ENCODE assay signal across 7 mouse cellular contexts in the genomic region with DNA sequence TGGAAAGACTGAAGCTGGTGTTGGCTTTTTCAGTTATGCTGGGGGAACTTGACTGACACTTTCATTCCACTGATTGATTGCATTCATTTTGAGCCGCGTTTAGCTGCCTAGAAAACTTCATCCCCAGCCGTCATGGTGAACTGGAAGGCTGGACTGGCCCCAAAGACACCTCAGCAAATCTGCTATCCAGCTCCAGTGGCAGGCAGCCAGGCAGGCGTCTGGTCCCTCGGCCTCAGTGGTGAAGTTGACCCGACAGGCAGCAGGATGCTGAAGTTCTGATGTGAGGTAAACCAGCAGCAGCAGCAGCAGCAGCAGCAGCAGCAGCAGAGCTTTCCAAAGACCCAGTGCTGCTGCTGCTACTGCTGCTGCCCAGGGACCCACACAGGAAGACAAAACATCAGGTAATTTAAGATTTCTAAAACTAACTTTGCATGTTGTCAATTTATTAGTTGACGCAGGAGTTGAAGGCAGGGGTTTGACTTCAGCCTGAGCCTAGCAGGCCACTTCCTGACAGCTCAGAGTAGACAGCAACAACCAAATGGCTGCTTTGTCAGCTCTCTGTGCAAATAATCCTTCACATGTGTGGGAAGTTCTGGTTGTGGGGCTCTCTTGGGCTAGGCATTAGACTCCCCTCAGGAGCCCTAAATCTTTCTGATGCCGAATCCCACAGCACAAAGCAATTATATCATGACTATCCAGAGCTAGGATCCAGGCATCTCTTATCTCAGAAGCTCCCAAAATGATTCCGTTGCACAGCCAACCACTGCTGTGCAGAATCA.
A peak's percentile ranks its signal among the peaks of the same experiment; 100 is the strongest.
DNase-seq lines count a peak whose midpoint lies in the region; ATAC-seq and TF ChIP-seq lines count a peak whose summit lies in the region.

No protein-coding gene starts in this region.

- no peaks in the 10 kb centered on the region for H3K27me3 ChIP-seq in kidney, postnatal 0 days (ENCODE audit: insufficient read depth, low read length)
- no peaks in the 10 kb centered on the region for H3K27me3 ChIP-seq in stomach, embryonic 15.5 days (replicated peaks)

- H3K4me3 ChIP-seq in kidney, postnatal 0 days (replicated peaks; ENCODE audit: low read depth, low read length): no peak overlapping the region
- no peak overlapping the region for H3K4me3 ChIP-seq in stomach, embryonic 15.5 days (replicated peaks)

- 40% methylated on average over 9 of the region's 9 CpGs for WGBS in kidney, postnatal 0 days
- WGBS in stomach, embryonic 15.5 days: 50% methylated on average over 9 of the region's 9 CpGs

- DNase-seq in ovary, postnatal 36 days (ENCODE audit: low spot score): peak; percentile 7
- no peak for DNase-seq in ovary, adult 18-20 months (ENCODE audit: low spot score)
- DNase-seq in gastrocnemius, postnatal 36 days: peak; percentile 13
- DNase-seq in kidney, postnatal 0 days (ENCODE audit: low spot score): peak; percentile 25
- no peak for DNase-seq in urinary bladder, postnatal 4 days (ENCODE audit: low spot score in 2 of 2)
- no peak for DNase-seq in frontal cortex, postnatal 14 days (ENCODE audit: low spot score in 2 of 2)

- H3K4me2 ChIP-seq in kidney, postnatal 0 days (ENCODE audit: low read length): no peak overlapping the region
- H3K4me2 ChIP-seq in stomach, embryonic 15.5 days: no peak overlapping the region

- no peak overlapping the region for H3K9ac ChIP-seq in kidney, postnatal 0 days (ENCODE audit: low read depth, low read length)
- H3K9ac ChIP-seq in stomach, embryonic 15.5 days: no peak overlapping the region

- H3K27ac ChIP-seq in kidney, postnatal 0 days: no peak overlapping the region
- 0 out of 2 replicates have a peak overlapping the region, but pooled peaks have one; percentile 21 for H3K27ac ChIP-seq in stomach, embryonic 15.5 days

- no peak for TF ChIP-seq CTCF in kidney, postnatal 0 days (IDR thresholded peaks at IDR 0.05; ENCODE audit: low read depth)

- no peaks in the 10 kb centered on the region for H3K36me3 ChIP-seq in kidney, postnatal 0 days (ENCODE audit: insufficient read depth, low read length)
- H3K36me3 ChIP-seq in stomach, embryonic 15.5 days: no peaks in the 10 kb centered on the region

- ATAC-seq in kidney, postnatal 0 days (replicated peaks; ENCODE audit: low FRiP score, low read depth): no peak
- ATAC-seq in stomach, embryonic 15.5 days (ENCODE audit: insufficient read depth, low FRiP score, low read depth): no peak

- no peaks in the 10 kb centered on the region for H3K9me3 ChIP-seq in kidney, postnatal 0 days (replicated peaks; ENCODE audit: low read length)
- H3K9me3 ChIP-seq in stomach, embryonic 15.5 days: no peaks in the 10 kb centered on the region

- intact Hi-C loops in gastrocnemius, postnatal 36 days (cut with DNase I): no loop called here

- H3K4me1 ChIP-seq in kidney, postnatal 0 days (replicated peaks; ENCODE audit: insufficient read depth, low read length): no peaks in the 10 kb centered on the region
- H3K4me1 ChIP-seq in stomach, embryonic 15.5 days: no peaks in the 10 kb centered on the region

Comparison
In these comparisons a context has a peak if more than half of its experiments do, and no peak if none do; other contexts are left out.
1. DNase-seq: peak in ovary, postnatal 36 days (single experiment), gastrocnemius, postnatal 36 days (2 of 2) and kidney, postnatal 0 days (single experiment); none in ovary, adult 18-20 months (single experiment), urinary bladder, postnatal 4 days (0 of 2) and frontal cortex, postnatal 14 days (0 of 2).